Mouse (Mus musculus): Measurements from ENCODE around the gene Dnah3.

The Dnah3 gene

DNA sequence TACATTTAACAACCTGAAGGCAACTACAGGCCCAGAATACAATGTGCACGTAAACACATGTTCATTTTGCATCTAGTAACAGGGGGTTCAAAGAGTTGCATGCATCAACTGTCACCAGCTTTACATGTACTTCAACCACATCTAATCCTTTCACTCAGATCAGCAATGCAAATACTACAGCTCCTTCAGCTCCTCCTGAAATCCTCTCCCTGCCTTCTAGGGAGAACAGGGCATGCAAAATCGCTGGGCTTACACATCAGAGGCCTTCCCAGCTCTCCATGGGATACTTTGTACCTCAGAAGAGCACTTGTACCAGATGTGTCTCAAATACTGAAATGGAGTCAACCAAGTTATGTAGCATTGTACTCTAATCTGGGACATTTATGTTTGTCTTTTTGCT lies 222.0 kb downstream of the Dnah3 start:
- DNase-seq (ENCODE audit: low spot score): no peak
